Mouse (Mus musculus): ENCODE results near the gene Klhdc9.
A peak's percentile ranks its signal among the peaks of the same experiment; 100 is the strongest.
"Not testable (repeated sequence)": the region's sequence is repeated elsewhere in the genome, so short reads cannot be mapped to it uniquely, and the experiment has no call there.

The Klhdc9 gene

GRCm38 (mm10) chr1:171356814-171357213, 3.8 kb downstream of the Klhdc9 start:
- DNase-seq (ENCODE audit: low read depth, low spot score) = no peak

- DNase-seq (ENCODE audit: low read depth, low spot score) = no peak
Observed at GRCm38 (mm10) chr1:171355812-171356340, 4.7 kb downstream of the Klhdc9 start.

GRCm38 (mm10) chr1:171349210-171349609, 11.4 kb downstream of the Klhdc9 start:
- DNase-seq (ENCODE audit: low read depth, low spot score) = no peak

- no peak for DNase-seq (ENCODE audit: low read depth, low spot score)
Observed at GRCm38 (mm10) chr1:171348665-171349064, 11.9 kb downstream of the Klhdc9 start.

- DNase-seq (ENCODE audit: low read depth, low spot score) = no peak
Observed at GRCm38 (mm10) chr1:171346095-171346450, 14.5 kb downstream of the Klhdc9 start.

GRCm38 (mm10) chr1:171345225-171346094, 15.1 kb downstream of the Klhdc9 start, which contains the start of the genes Nit1 and Pfdn2:
TSS of gene Nit1 (minus strand) at chr1:171345646.
TSS of gene Pfdn2 (plus strand) at chr1:171345670.
- peak; percentile 86 for DNase-seq (ENCODE audit: low read depth, low spot score)

- DNase-seq (ENCODE audit: low read depth, low spot score) = no peak
Observed at GRCm38 (mm10) chr1:171344715-171345114, 15.9 kb downstream of the Klhdc9 start.

GRCm38 (mm10) chr1:171343922-171344677, 16.5 kb downstream of the Klhdc9 start:
- DNase-seq (ENCODE audit: low read depth, low spot score) = no peak

- DNase-seq (ENCODE audit: low read depth, low spot score) = no peak
Observed at GRCm38 (mm10) chr1:171342262-171343207, 18.1 kb downstream of the Klhdc9 start.

- DNase-seq (ENCODE audit: low read depth, low spot score) = no peak
Observed at GRCm38 (mm10) chr1:171330216-171330560, 30.4 kb downstream of the Klhdc9 start.

GRCm38 (mm10) chr1:171329433-171330215, 31.0 kb downstream of the Klhdc9 start:
- DNase-seq (ENCODE audit: low read depth, low spot score) = peak; percentile 79

GRCm38 (mm10) chr1:171328839-171329432, 31.7 kb downstream of the Klhdc9 start, which contains the start of gene Dedd:
TSS of gene Dedd (plus strand) at chr1:171329145.
- peak; percentile 80 for DNase-seq (ENCODE audit: low read depth, low spot score)

- DNase-seq (ENCODE audit: low read depth, low spot score) = no peak
Observed at GRCm38 (mm10) chr1:171328244-171328643, 32.4 kb downstream of the Klhdc9 start.

GRCm38 (mm10) chr1:171326588-171326987, 34.0 kb downstream of the Klhdc9 start:
- DNase-seq (ENCODE audit: low read depth, low spot score) = not testable (repeated sequence)

- DNase-seq (ENCODE audit: low read depth, low spot score) = no peak
Observed at GRCm38 (mm10) chr1:171325571-171325970, 35.0 kb downstream of the Klhdc9 start.

- no peak for DNase-seq (ENCODE audit: low read depth, low spot score)
Observed at GRCm38 (mm10) chr1:171322012-171322411, 38.6 kb downstream of the Klhdc9 start.

- no peak for DNase-seq (ENCODE audit: low read depth, low spot score)
Observed at GRCm38 (mm10) chr1:171321415-171321814, 39.2 kb downstream of the Klhdc9 start.

GRCm38 (mm10) chr1:171320151-171320550, 40.4 kb downstream of the Klhdc9 start:
- DNase-seq (ENCODE audit: low read depth, low spot score) = no peak

- DNase-seq (ENCODE audit: low read depth, low spot score) = no peak
Observed at GRCm38 (mm10) chr1:171319748-171320147, 40.9 kb downstream of the Klhdc9 start.

- DNase-seq (ENCODE audit: low read depth, low spot score) = no peak
Observed at GRCm38 (mm10) chr1:171309321-171309720, 51.3 kb downstream of the Klhdc9 start.
